Mouse (Mus musculus): ENCODE measurements at regions not wholly inside any gene's neighbourhood (a gene's known extent, or its start where the extent isn't known, plus 50 kb on each side); places are given as distances from the start of the nearest gene placed in this dataset.

GRCm38 (mm10) chrX:12479207-12479606 is 108.4 kb upstream of the Atp6ap2 start:
- Histone ChIP-seq H3K27ac (ENCODE audit: low read length) (no peak overlapping the region), H3K9me3 (ENCODE audit: low read length) (no peaks in the 10 kb centered on the region), H3K27me3 (replicated peaks; ENCODE audit: insufficient read depth, low read length) (no peaks in the 10 kb centered on the region), H3K4me2 (replicated peaks; ENCODE audit: low read depth, low read length) (no peak overlapping the region), H3K36me3 (ENCODE audit: insufficient read depth, low read length) (no peaks in the 10 kb centered on the region), H3K4me3 (ENCODE audit: low read depth, low read length) (no peak overlapping the region), H3K9ac (replicated peaks; ENCODE audit: low read depth) (no peak overlapping the region), H3K4me1 (ENCODE audit: insufficient read depth, low read depth, low read length) (no peaks in the 10 kb centered on the region)
- 67% methylated on average over 6 of the region's 6 CpGs for WGBS
- DNase-seq (ENCODE audit: low spot score) (no peak), ATAC-seq (no peak)
- TF ChIP-seq CTCF (IDR thresholded peaks at IDR 0.05) (no peak), EP300 (IDR thresholded peaks at IDR 0.05) (no peak)

- H3K4me1 ChIP-seq (ENCODE audit: insufficient read depth, low read depth, low read length): no peaks in the 10 kb centered on the region
- DNase-seq (ENCODE audit: low spot score): no peak
- H3K27ac ChIP-seq (ENCODE audit: low read length): no peak overlapping the region
- H3K9me3 ChIP-seq (ENCODE audit: low read length): no peaks in the 10 kb centered on the region
- H3K4me2 ChIP-seq (replicated peaks; ENCODE audit: low read depth, low read length): no peak overlapping the region
- no peaks in the 10 kb centered on the region for H3K36me3 ChIP-seq (ENCODE audit: insufficient read depth, low read length)
- no peaks in the 10 kb centered on the region for H3K27me3 ChIP-seq (replicated peaks; ENCODE audit: insufficient read depth, low read length)
- no peak overlapping the region for H3K4me3 ChIP-seq (ENCODE audit: low read depth, low read length)
- ATAC-seq: no peak
- no peak for TF ChIP-seq EP300 (IDR thresholded peaks at IDR 0.05)
- no peak for TF ChIP-seq CTCF (IDR thresholded peaks at IDR 0.05)
- H3K9ac ChIP-seq (replicated peaks; ENCODE audit: low read depth): no peak overlapping the region
- 62% methylated on average over 7 of the region's 7 CpGs for WGBS
Measured at GRCm38 (mm10) chrX:12490957-12491356, 96.6 kb upstream of the Atp6ap2 start.

- H3K4me1 ChIP-seq (ENCODE audit: insufficient read depth, low read depth, low read length): no peaks in the 10 kb centered on the region
- no peak overlapping the region for H3K4me3 ChIP-seq (ENCODE audit: low read depth, low read length)
- no peak overlapping the region for H3K4me2 ChIP-seq (replicated peaks; ENCODE audit: low read depth, low read length)
- no peak for DNase-seq (ENCODE audit: low spot score)
- TF ChIP-seq EP300 (IDR thresholded peaks at IDR 0.05) (no peak), CTCF (IDR thresholded peaks at IDR 0.05) (no peak)
- 50% methylated on average over 5 of the region's 5 CpGs for WGBS
- H3K27me3 ChIP-seq (replicated peaks; ENCODE audit: insufficient read depth, low read length): no peaks in the 10 kb centered on the region
- no peak overlapping the region for H3K9ac ChIP-seq (replicated peaks; ENCODE audit: low read depth)
- H3K9me3 ChIP-seq (ENCODE audit: low read length): no peaks in the 10 kb centered on the region
- no peaks in the 10 kb centered on the region for H3K36me3 ChIP-seq (ENCODE audit: insufficient read depth, low read length)
- no peak overlapping the region for H3K27ac ChIP-seq (ENCODE audit: low read length)
- no peak for ATAC-seq
Measured at GRCm38 (mm10) chrX:12493216-12493615, 94.4 kb upstream of the Atp6ap2 start.

- Histone ChIP-seq H3K4me2 (replicated peaks; ENCODE audit: low read depth, low read length) (no peak overlapping the region), H3K9me3 (ENCODE audit: low read length) (no peaks in the 10 kb centered on the region), H3K36me3 (ENCODE audit: insufficient read depth, low read length) (no peaks in the 10 kb centered on the region), H3K4me3 (ENCODE audit: low read depth, low read length) (no peak overlapping the region), H3K4me1 (ENCODE audit: insufficient read depth, low read depth, low read length) (no peaks in the 10 kb centered on the region), H3K27me3 (replicated peaks; ENCODE audit: insufficient read depth, low read length) (no peaks in the 10 kb centered on the region), H3K9ac (replicated peaks; ENCODE audit: low read depth) (no peak overlapping the region), H3K27ac (ENCODE audit: low read length) (no peak overlapping the region)
- ATAC-seq (no peak), DNase-seq (ENCODE audit: low spot score) (no peak)
- TF ChIP-seq EP300 (IDR thresholded peaks at IDR 0.05) (no peak), CTCF (IDR thresholded peaks at IDR 0.05) (no peak)
- 71% methylated on average over 3 of the region's 3 CpGs for WGBS
Measured at GRCm38 (mm10) chrX:12493916-12494315, 93.7 kb upstream of the Atp6ap2 start.

GRCm38 (mm10) chrX:12494535-12494934 is 93.1 kb upstream of the Atp6ap2 start:
- Histone ChIP-seq H3K9ac (replicated peaks; ENCODE audit: low read depth) (no peak overlapping the region), H3K4me2 (replicated peaks; ENCODE audit: low read depth, low read length) (no peak overlapping the region), H3K9me3 (ENCODE audit: low read length) (no peaks in the 10 kb centered on the region), H3K4me3 (ENCODE audit: low read depth, low read length) (no peak overlapping the region), H3K36me3 (ENCODE audit: insufficient read depth, low read length) (no peaks in the 10 kb centered on the region), H3K27me3 (replicated peaks; ENCODE audit: insufficient read depth, low read length) (no peaks in the 10 kb centered on the region), H3K4me1 (ENCODE audit: insufficient read depth, low read depth, low read length) (no peaks in the 10 kb centered on the region), H3K27ac (ENCODE audit: low read length) (no peak overlapping the region)
- ATAC-seq (no peak), DNase-seq (ENCODE audit: low spot score) (no peak)
- no peak for TF ChIP-seq EP300 (IDR thresholded peaks at IDR 0.05)
- TF ChIP-seq CTCF (IDR thresholded peaks at IDR 0.05): no peak
- 78% methylated on average over 6 of the region's 6 CpGs for WGBS

- Histone ChIP-seq H3K9ac (replicated peaks; ENCODE audit: low read depth) (no peak overlapping the region), H3K4me2 (replicated peaks; ENCODE audit: low read depth, low read length) (no peak overlapping the region), H3K9me3 (ENCODE audit: low read length) (no peaks in the 10 kb centered on the region), H3K4me1 (ENCODE audit: insufficient read depth, low read depth, low read length) (no peaks in the 10 kb centered on the region), H3K27ac (ENCODE audit: low read length) (no peak overlapping the region), H3K36me3 (ENCODE audit: insufficient read depth, low read length) (no peaks in the 10 kb centered on the region), H3K27me3 (replicated peaks; ENCODE audit: insufficient read depth, low read length) (no peaks in the 10 kb centered on the region), H3K4me3 (ENCODE audit: low read depth, low read length) (no peak overlapping the region)
- peak; percentile 25 for DNase-seq (ENCODE audit: low spot score)
- TF ChIP-seq EP300 (IDR thresholded peaks at IDR 0.05) (no peak), CTCF (IDR thresholded peaks at IDR 0.05) (no peak)
- 42% methylated on average over 3 of the region's 3 CpGs for WGBS
- ATAC-seq: no peak
Measured at GRCm38 (mm10) chrX:12500601-12501000, 87.0 kb upstream of the Atp6ap2 start.

- Histone ChIP-seq H3K4me2 (replicated peaks; ENCODE audit: low read depth, low read length) (no peak overlapping the region), H3K9ac (replicated peaks; ENCODE audit: low read depth) (no peak overlapping the region), H3K4me1 (ENCODE audit: insufficient read depth, low read depth, low read length) (no peaks in the 10 kb centered on the region), H3K36me3 (ENCODE audit: insufficient read depth, low read length) (no peaks in the 10 kb centered on the region), H3K4me3 (ENCODE audit: low read depth, low read length) (no peak overlapping the region), H3K9me3 (ENCODE audit: low read length) (no peaks in the 10 kb centered on the region), H3K27ac (ENCODE audit: low read length) (no peak overlapping the region), H3K27me3 (replicated peaks; ENCODE audit: insufficient read depth, low read length) (no peaks in the 10 kb centered on the region)
- ATAC-seq: no peak
- no peak for DNase-seq (ENCODE audit: low spot score)
- no peak for TF ChIP-seq CTCF (IDR thresholded peaks at IDR 0.05)
- TF ChIP-seq EP300 (IDR thresholded peaks at IDR 0.05): no peak
- 62% methylated on average over 4 of the region's 4 CpGs for WGBS
Measured at GRCm38 (mm10) chrX:12502364-12502763, 85.2 kb upstream of the Atp6ap2 start.
